Mouse (Mus musculus): Measurements from ENCODE around the gene Marc2. TPM values are rescaled to one million over a fixed set of nuclear protein-coding genes. Genes with fewer than 3 reads are reported as not detected.
A peak's percentile ranks its signal among the peaks of the same experiment; 100 is the strongest.

Marc2 gene
- total RNA-seq, 2 experiments from 2014 or later, result 137 to 145 TPM

DNA sequence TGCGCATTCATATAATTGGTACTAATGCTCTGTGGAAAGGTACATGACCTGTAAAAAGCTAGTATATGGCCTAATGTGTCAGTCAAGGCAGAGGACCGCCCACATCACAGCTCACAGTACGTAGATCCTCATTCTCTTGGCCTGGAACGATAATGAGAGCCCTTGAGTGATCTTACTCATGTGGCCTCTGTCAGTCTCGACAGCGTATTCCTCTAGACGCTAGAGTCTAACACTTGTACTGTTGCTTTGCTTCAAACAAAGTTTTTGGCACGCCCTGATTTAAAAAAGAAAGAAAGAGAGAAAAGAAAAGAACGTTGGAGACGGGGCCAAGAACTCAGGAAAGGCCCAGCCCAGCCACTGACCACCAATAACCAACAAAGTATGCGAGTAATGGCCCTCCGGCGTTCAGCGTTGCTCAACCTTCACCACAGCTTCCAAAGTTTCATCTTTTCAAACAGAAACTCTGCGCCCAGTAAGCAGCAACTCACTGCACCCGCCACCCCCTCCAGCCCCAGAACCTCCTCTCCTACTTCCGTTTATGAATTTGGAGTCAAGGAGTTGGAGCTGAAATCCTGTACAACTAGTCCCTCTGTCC, 37.7 kb downstream of the Marc2 start:
- DNase-seq, result no peak

DNA sequence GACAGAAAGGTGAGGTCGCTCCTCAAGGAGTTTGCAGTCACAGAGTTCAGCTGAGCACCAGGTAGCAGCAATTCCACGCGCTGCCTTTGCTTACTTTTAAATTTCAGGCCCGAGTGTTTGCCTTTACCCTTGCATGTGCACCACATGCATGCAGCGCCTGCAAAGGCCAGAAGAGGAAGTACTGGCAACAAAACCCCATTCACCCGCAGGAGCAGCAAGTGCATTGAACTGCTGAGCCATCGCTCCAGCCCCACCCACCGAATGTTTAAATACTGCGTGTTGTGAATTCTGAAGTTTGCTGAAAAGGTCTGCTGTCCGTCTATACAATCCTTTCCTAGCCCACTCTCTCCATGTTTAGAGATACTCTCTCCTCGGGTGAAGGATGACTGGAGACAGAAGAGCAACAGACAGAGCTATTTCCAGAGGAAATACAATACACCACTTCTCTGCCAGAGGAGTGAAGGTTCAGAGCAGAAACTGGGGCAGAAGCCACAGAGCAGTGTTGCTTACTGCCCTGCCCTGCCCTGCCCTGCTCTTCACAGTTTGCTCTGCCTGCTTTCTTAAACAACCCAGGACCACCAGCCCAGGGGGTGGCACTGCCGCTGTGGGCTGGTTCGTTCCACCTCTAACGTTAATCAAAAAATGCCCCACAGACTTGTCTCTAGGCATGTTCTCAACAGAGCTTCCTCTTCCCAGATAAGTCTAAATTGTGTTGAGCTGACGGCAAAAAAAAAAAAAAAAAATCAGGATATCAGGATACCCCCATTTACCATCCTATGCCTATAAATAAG, 38.4 kb downstream of the Marc2 start:
- peak in 1 of 2 experiments; percentile 36 for DNase-seq

DNA sequence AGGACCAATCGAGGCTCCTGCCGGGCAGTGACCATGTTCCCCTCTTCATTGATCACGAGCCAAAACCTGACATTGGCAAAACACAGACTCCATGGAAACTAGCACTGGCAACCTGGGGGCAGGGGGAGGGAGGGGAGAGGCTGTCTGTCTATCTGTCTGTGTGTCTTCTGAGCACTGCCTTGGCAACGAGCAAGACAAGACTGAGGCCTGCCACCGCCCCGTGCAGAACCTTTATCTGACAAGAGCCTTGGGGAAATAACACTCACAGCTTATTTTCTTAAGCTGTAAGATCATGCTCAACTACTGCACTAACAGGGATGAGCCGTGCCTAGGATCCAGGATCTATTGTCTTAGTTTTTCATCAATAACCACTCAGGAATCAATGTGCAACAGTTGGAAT, 39.1 kb downstream of the Marc2 start:
- no peak for DNase-seq

DNA sequence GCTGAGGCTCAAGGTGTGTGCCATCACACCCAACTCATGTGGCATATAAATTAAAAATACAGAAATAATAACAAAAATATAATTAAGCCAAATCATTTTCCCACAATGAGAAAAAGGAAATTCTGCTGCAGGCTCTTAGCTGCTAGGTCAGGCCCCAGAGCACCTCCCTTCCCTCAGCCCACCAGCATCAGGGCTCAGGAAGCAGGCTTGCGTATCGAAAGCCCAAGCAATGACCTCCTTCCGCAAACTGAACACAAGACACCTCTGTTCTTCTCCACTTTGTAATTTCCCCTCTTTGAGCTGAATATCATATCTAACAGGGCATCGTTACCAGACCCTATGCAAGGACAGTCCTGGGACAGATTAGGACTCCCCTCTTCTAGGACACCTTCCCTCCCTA, 40.5 kb downstream of the Marc2 start:
- no peak for DNase-seq

DNA sequence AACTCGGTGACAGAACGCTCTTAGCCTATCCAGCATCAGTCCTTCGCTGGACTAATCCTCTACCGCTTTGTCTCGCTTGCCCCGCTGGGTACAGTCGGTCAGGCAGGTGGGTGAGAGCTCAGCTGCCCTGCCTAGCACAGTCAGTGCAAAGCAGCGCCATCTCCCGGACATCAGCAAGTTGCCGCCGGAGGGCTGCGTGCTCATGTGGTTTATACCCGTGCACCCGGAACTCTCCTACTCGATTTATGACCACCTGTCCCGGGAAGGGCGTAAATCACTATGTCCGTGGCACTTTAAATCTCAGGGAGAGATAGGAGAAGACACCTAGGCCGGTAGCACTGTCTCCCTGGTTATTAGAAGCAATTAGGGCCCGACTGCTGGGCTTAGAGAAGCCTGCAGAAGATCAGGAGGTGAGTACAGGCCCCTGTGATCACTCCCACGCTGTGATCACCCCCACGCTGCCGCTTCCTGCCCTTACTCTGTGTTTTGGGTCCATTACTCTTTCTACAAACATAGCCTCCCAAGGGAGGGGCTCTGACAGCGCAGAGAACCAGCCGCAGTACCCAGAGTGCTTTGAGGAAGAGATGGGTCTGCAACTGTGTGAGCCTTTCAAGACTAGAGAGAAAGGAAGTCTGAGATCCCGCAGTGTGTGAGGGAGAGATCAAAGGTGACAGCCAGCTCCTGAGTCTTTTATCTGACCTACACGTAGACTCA, 52.9 kb downstream of the Marc2 start:
- DNase-seq, result peak; percentile 27 to 31

DNA sequence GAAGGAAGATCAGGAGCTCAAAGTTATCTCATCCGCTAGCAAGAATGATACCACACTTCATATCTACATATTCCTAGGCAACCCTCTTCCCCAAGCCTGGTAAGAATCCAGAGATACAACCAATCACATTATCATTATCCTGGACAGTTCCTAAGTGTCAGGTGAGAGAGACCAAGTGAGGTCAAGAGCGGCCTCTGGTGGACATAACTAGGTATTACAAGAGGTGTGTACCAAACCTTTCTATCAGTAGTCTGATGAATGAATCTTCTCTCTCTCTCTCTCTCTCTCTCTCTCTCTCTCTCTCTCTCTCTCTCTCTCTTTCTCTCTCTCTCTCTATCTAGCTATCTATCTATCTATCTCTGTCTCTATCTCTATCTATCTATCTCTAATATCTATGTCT, 55.1 kb downstream of the Marc2 start:
- peak in 1 of 2 experiments; percentile 58 for DNase-seq

DNA sequence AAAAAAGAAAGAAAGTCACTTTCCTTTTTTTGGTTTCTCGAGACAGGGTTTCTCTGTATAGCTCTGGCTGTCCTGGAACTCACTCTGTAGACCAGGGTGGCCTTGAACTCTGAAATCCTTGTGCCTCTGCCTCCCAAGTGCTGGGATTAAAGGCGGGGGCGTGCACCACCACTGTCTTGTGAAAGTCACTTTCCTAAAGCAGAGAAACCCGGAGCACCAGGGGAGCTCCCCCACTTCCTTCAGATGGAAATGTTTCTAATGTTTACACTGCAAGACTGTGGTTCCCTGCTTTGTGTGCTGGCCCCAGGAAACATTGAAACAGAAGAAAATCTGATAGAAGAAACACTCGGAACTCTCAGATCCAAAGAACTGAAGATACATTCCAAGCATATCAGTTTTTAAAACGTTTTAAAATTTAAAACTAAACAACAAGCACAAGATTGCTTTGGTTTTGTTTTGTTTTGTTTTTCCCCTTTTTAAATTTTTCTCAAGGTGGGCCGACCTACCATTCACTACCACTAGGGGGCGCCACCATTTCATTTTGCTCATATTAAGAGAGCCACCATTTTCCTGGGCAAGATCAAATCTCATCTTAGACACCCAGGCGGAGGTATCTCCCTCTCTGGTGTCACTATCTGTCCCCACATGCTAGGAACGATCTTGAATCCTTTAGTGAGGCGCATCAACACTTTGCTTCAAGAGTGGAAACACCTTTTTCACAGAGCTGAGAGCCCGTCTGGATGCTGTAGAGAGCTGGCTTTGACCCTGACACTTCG, 59.7 kb downstream of the Marc2 start:
- DNase-seq, result no peak

DNA sequence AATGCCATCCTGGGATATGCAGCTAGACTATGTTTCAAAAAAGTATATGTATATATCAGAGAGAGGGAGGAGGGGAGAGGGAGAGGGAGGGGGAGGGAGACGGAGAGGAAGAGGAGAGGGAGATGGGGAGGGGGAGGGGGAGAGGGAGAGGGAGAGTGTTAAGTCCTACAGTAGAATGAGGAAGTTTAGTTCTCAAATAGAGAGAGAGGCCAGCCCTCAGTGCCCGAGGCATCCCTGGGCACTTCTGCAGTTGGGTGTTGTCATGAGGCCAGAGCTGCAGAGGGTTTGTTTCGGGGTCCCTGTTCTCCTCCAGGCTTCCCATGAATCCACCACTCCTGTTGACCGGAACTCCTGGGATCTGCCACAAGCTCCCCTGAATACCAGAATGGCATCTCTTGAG, 62.6 kb downstream of the Marc2 start:
- no peak for DNase-seq

DNA sequence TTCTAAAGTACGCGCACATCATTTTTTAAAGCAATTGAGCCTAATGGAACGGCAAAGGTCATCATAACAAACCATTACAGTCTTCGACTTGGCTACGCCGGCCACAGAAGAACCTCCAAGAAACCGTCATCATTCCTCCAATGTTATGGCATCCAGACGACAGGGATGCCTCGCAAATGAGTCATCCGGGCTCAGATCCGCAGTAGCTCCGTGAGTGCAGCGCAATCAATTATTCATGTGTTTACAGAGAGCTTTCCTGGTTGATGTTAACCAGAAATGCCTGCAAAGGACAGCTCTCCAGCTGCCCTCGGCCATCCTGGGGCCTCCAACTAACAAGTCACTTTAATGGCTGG, 64.1 kb downstream of the Marc2 start:
- DNase-seq, result peak; percentile 23 to 48

DNA sequence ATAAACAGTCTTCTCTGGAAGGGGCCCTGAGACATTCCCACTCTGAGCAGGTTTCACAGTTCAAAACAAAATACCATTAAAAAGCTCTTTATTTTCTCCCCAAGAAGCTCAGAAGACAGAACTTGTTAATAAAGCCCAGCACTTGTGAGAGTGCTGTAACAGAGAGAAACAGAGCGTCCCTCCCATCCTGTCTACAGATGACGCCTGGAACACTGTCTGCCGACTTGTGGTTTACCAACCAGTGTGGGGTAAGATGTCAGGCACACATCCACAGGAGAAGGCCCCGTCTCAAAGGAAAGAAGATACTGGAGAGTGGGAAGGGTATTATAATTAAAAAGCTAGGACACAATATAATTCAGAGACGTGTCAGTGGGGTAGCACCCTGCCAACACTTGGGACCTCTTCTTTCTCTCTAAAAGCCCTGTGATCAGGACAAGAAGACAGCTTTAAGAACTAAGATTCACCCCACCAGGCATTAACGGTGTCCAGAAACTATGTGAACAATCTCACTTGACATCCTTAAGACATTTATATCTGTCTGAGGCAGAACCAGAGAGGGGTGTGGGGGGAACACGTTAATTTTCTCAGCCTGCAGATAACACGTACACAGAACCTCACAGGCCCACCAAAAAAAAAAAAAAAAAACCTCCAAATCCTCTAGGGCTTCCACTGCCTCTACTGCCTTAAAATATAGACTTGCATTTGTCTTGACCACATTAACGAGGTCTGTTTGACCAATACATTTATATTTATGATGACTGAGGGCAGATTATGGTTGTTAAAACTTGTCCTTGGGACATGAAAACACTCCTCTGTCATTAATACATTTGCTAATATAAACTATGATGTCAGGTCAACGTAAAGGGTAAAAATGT, 64.7 kb downstream of the Marc2 start:
- DNase-seq, result no peak

DNA sequence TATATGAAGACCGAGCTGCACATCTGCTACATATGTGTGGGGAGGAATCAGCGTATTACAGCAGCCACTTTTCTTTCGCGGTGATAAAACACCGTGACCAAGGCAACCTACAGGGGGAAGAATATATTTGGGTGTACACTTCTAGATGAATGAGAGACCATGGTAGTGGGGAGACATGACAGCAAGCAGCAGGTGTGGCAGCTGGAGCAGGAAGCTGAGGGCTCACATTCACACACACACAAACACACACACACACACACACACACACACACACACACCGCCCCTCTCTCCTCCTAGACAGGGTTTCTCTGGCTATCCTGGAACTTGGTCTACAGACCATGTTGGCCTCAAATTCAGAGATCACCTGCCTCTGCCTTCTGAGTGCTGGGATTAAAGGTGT, 68.1 kb downstream of the Marc2 start:
- DNase-seq, result no peak

DNA sequence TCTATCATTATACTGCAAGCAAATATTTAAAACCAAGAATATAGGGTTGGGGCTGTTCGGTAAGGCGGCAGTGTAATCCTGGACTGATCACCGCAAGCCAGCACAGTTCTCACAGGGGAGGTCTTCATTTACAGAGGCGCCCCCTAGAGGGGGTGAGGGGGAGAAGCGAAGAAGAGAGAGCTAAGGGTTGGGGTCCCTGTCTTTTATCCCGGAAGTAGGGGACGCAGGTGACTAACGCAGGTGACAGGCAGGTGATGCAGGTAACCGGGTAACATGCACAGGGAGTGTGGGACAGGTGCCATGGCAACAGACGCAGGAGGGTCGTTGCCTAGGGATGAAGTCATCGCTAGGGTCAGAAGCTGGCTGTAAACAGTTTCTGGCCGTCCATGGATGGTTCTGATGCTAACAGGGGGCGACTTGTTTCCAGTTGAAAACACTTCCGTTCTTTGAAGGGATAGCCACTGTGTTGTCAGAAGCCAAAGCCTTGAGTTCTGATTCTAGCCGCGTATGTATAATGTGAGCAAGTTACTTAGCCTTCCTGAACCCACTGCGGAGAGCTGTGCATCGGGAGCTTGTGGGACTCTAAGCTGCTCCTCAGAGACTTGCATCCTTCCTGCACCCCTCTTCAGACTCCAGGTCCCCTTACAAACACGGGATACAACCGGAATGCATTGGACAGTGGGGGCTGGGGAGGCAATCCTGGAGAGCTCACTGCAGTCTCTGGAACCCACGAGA, 69.0 kb downstream of the Marc2 start:
- no peak for DNase-seq

DNA sequence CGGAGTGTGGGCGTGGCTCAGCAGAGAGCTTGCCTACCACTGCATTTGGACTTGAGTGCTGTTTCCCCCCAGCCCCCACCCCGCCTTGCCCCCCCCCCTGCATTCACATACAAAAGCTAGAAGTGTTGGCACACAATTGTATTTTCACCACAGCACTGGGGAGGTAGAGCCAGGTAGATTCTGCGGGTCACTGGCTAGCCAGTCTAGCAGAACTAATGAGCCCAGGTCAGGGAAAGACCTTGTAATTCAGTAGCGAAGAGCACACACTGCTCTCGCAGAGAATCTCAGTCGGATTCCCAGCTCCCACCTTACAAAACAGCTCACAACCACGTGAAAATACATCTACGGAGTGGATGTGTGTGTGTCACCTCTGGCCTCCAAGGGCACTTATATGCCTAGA, 71.0 kb downstream of the Marc2 start:
- no peak for DNase-seq

DNA sequence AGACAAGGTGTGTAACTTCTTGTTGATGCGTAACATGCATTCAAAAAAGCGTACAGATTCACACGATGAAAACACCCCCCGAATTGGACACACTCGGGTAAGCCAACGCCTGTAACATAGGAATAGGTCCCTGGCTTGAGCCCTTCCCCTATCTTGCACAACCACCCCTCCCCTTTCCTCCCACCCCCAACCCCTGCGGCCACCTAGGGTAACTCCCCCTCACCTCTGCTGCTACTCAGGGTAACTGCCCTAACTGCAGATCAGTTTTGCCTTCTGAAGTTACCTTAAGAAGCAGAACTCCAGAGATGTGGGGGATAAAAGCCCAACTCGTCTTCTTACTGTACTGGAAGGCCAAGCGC, 74.4 kb downstream of the Marc2 start:
- DNase-seq, result no peak

DNA sequence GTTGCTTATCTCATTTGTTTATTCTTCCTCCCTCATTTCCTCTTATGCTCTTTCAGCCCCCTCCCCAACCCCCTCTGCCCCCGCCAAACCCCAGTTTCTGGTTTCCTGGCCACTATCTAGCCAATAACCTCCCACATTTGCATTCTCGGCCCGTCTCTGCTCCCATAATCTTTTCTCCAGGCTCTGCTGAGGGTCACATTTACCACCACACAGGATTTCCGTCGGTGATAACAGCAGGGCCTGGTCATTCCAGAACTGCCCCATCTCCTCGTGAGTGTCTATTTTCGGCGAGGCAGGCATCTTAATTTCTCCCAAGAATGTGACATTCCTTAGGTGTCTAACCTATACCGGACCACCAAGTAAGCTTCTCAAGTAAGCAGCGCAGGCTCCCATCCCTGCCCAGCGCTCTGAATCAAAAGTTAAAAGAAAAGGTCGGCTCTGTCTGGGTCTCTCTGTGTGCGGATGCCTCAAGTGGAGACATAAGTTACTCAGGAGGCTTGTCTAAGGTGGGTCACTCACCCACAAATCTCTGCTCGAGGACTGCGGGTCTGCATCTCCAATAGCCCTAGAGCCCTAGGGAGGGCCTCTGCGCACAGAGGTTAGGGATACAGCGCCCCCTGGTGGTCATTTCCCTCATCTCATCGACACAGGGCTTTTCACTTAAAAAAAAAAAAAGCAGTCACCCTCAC, 74.9 kb downstream of the Marc2 start:
- DNase-seq, result peak; percentile 77 to 94

DNA sequence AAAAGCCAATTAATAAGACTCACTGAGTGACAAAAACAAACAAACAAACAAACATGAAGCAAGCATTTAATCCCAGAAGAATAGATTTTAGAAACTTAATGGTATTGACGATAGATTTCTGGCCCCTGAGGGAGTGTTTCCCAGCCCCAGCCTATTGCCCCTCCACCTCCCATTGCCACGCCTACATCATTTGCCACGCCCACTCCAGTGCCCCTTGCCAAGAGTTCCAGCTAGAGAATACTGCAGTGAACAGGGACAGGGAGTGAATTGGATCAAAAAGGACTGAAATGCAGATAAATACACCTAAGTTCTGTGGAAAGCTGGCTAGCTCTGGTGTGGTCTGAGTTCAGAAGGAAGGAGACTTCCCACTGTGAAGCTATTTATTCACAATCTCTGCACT, 82.4 kb downstream of the Marc2 start:
- no peak for DNase-seq
